12 mouse cellular contexts compared by ENCODE assay signal in the genomic region with DNA sequence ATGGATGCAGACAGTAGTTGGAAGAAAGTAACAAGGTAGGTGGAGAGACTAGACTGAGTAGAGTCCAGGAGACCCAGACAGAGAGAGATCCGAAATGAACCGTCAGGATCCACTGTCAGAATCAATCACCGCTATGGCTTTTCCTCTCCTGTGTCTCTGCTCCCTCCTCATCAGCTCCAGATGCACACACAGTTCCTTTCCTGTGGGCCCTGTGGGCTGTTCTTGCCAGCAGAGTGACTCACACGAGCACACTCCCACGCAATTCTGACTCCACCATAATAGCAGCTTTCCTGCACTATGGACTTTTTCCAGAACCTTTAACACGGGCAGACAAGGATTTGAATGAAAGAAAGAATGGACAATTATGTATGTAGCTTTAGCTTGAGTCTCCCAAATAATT. TPM values are rescaled to one million over a fixed set of nuclear protein-coding genes. Genes with fewer than 3 reads are reported as not detected.
DNase-seq lines count a peak whose midpoint lies in the region; ATAC-seq and TF ChIP-seq lines count a peak whose summit lies in the region.
"Had no signal": no experiment of that assay in that cellular context is flagged by ENCODE, and none has a peak within 500 bp of the region (broad histone marks: within the 10 kb centered on the region; RNA-seq: fewer than 3 reads in every experiment).

No protein-coding gene starts in this region.

- no peak for TF ChIP-seq CTCF in cerebellum, adult 2 months (IDR thresholded peaks at IDR 0.05; ENCODE audit: borderline replicate concordance, insufficient read depth, low read depth, low read length)

- no peak overlapping the region for H3K4me3 ChIP-seq in cerebellum, adult 2 months (replicated peaks; ENCODE audit: insufficient read depth, low read depth, low read length)
- no peak overlapping the region for H3K4me3 ChIP-seq in kidney, embryonic 16.5 days (ENCODE audit: low read length)
- H3K4me3 ChIP-seq: midbrain, embryonic 15.5 days had no signal

- no peak overlapping the region for H3K4me2 ChIP-seq in kidney, embryonic 16.5 days (replicated peaks; ENCODE audit: low read depth, low read length)
- H3K4me2 ChIP-seq: midbrain, embryonic 15.5 days had no signal

- no peaks in the 10 kb centered on the region for H3K9me3 ChIP-seq in kidney, embryonic 16.5 days (ENCODE audit: low read length)
- H3K9me3 ChIP-seq: midbrain, embryonic 15.5 days had no signal

- no peak overlapping the region for H3K27ac ChIP-seq in cerebellum, adult 2 months (ENCODE audit: insufficient read depth, low read length)
- H3K27ac ChIP-seq in kidney, embryonic 16.5 days (ENCODE audit: low read length) = no peak overlapping the region
- H3K27ac ChIP-seq: midbrain, embryonic 15.5 days; stomach, postnatal 0 days had no signal

- no peak overlapping the region for H3K9ac ChIP-seq in kidney, embryonic 16.5 days (replicated peaks; ENCODE audit: low read length)
- H3K9ac ChIP-seq: midbrain, embryonic 15.5 days had no signal

- H3K27me3 ChIP-seq in cerebellum, adult 2 months (ENCODE audit: control insufficient read depth, insufficient read depth, low read length) = no peaks in the 10 kb centered on the region
- H3K27me3 ChIP-seq in kidney, embryonic 16.5 days (ENCODE audit: insufficient read depth, low read length) = no peaks in the 10 kb centered on the region
- H3K27me3 ChIP-seq: midbrain, embryonic 15.5 days had no signal

- peaks cover 6% of the 10 kb centered on the region for H3K4me1 ChIP-seq in cerebellum, adult 2 months (ENCODE audit: control insufficient read depth, insufficient read depth, low read length)
- H3K4me1 ChIP-seq in kidney, embryonic 16.5 days (ENCODE audit: insufficient read depth, low read length) = peaks cover 15% of the 10 kb centered on the region

- intact Hi-C loops in left cerebral cortex, postnatal 25 days (cut with DNase I) = loop anchor here (5.0 to 10.0 kb wide), 2 partner anchors 96 to 213 kb away; partner anchors contain the start of gene Ddhd1

- no peak for TF ChIP-seq POLR2A in cerebellum, adult 2 months (IDR thresholded peaks at IDR 0.05; ENCODE audit: borderline replicate concordance, insufficient read depth, low read length)

- H3K36me3 ChIP-seq in kidney, embryonic 16.5 days (ENCODE audit: insufficient read depth, low read length) = no peaks in the 10 kb centered on the region
- H3K36me3 ChIP-seq: midbrain, embryonic 15.5 days had no signal

- 55% methylated on average over 6 of the region's 6 CpGs for WGBS in cerebellum, adult 2 months
- 61% methylated on average over 6 of the region's 6 CpGs for WGBS in kidney, embryonic 16.5 days

- DNase-seq in cerebellum, adult 2 months = peak; percentile 18 to 55
- DNase-seq in cerebellum, adult 9-11 months = no peak
- DNase-seq in ovary, adult 18-20 months (ENCODE audit: low spot score) = peak; percentile 45
- DNase-seq in ovary, postnatal 10 days (ENCODE audit: low spot score) = no peak
- peak; percentile 65 to 73 for DNase-seq in heart, adult 9 months (ENCODE audit: low spot score in 2 of 2)
- peak; percentile 69 to 91 for DNase-seq in left cerebral cortex, postnatal 25 days (ENCODE audit: low spot score in 2 of 2)
- no peak for DNase-seq in thymus, postnatal 25 days
- DNase-seq: lung, adult 2 months had no signal

- no peak for ATAC-seq in kidney, embryonic 16.5 days (ENCODE audit: low FRiP score, low TSS enrichment)
- ATAC-seq: inflammation-experienced regulatory T-cells, adult 6 months; midbrain, embryonic 15.5 days had no signal

RNA-seq across cellular contexts. Expression of gene Fermt2, which starts 31.8 kb away (rescaled TPM):
- 78.8 and 81.0 TPM in 2 replicates for polyA plus RNA-seq in cerebellum, adult 2 months (2012; rRNA removed)
- 100 to 1,000 TPM in 1 of 2 experiments, 10 to 100 TPM in 1; 92.3 to 105 TPM for total RNA-seq in left cerebral cortex, postnatal 25 days (2021)
- 164 and 176 TPM in 2 replicates for polyA plus RNA-seq in kidney, embryonic 16.5 days (2015; fragmentation: Nextera tagmentation; extraction: Ambion mirVana)
- polyA plus RNA-seq: inflammation-experienced regulatory T-cells, adult 6 months had no signal

Comparison
In these comparisons a context has a peak if more than half of its experiments do, and no peak if none do; other contexts are left out.
1. DNase-seq: peak in cerebellum, adult 2 months (2 of 2), ovary, adult 18-20 months (single experiment), heart, adult 9 months (2 of 2) and left cerebral cortex, postnatal 25 days (2 of 2); none in cerebellum, adult 9-11 months (single experiment), ovary, postnatal 10 days (single experiment) and thymus, postnatal 25 days (single experiment).